Mouse (Mus musculus) limb, embryonic 11.5 days (tissue): ENCODE data around the gene Slc7a1. TPM values are rescaled to one million over a fixed set of nuclear protein-coding genes. Genes with fewer than 3 reads are reported as not detected.
A peak's percentile ranks its signal among the peaks of the same experiment; 100 is the strongest.

Experiments
- ATAC-seq: fragments of 200-750 bp; cut with Nextera tagmentation; 2 replicates; pipeline ENCODE4 v1.8.0; 2017; ENCODE audit warnings: low read depth; ENCODE audit not compliant: insufficient number of reproducible peaks, low FRiP score, low TSS enrichment
- DNase-seq: peaks from one replicate; pipeline ENCODE4 v3.0.0-alpha.2; 2015; ENCODE audit warnings: low spot score
- H3K27ac ChIP-seq: fragments of 300-500 bp; sonication (generic); replicated peaks from 2 replicates; pipeline ENCODE4 v1.5.1; 2014; ENCODE audit warnings: low read depth, mild to moderate bottlenecking, low read length
- H3K27me3 ChIP-seq: fragments of 300-500 bp; sonication (generic); 2 replicates; pipeline ENCODE4 v1.6.1; 2014; ENCODE audit warnings: mild to moderate bottlenecking, low read length, mixed read lengths; ENCODE audit not compliant: control insufficient read depth, insufficient read depth
- H3K36me3 ChIP-seq: fragments of 300-500 bp; sonication (generic); 2 replicates; pipeline ENCODE4 v1.6.1; 2014; ENCODE audit warnings: mild to moderate bottlenecking, low read length, moderate library complexity, mixed read lengths; ENCODE audit not compliant: control insufficient read depth, insufficient read depth
- H3K4me1 ChIP-seq: fragments of 300-500 bp; sonication (generic); 2 replicates; pipeline ENCODE4 v1.6.1; 2014; ENCODE audit warnings: low read length, mixed read lengths; ENCODE audit not compliant: control insufficient read depth, insufficient read depth
- H3K4me2 ChIP-seq: fragments of 300-500 bp; sonication (generic); 2 replicates; pipeline ENCODE4 v1.6.1; 2014; ENCODE audit warnings: low read depth, mild to moderate bottlenecking, moderate library complexity; ENCODE audit not compliant: severe bottlenecking
- H3K4me3 ChIP-seq: fragments of 300-500 bp; sonication (generic); 2 replicates; pipeline ENCODE4 v1.5.1; 2014; ENCODE audit warnings: low read depth, low read length
- H3K9ac ChIP-seq: fragments of 300-500 bp; sonication (generic); 2 replicates; pipeline ENCODE4 v1.6.1; 2014; ENCODE audit warnings: mild to moderate bottlenecking, low read length
- H3K9me3 ChIP-seq: fragments of 300-500 bp; sonication (generic); 2 replicates; pipeline ENCODE4 v1.6.1; 2016; ENCODE audit warnings: low read length; ENCODE audit not compliant: control insufficient read depth
- WGBS: fragments of 180-500 bp; shearing (Covaris S2); extraction: QIAGEN DNeasy Blood & Tissue Kit; methylation state at CpG from one replicate; pipeline ENCODE4 v1.1.7; 2014; 5-methylcytosine and 5-hydroxymethylcytosine counted together
- polyA plus RNA-seq: library from polyadenylated mRNA; unstranded; fragments of >200 nt; fragmentation: Nextera tagmentation; extraction: Ambion mirVana; gene quantifications from 2 replicates; pipeline ENCODE4 v1.2.1, GENCODE M21; 2014

Slc7a1 gene
- polyA plus RNA-seq, 1 experiment from 2014 or later = 16.4 TPM

DNA sequence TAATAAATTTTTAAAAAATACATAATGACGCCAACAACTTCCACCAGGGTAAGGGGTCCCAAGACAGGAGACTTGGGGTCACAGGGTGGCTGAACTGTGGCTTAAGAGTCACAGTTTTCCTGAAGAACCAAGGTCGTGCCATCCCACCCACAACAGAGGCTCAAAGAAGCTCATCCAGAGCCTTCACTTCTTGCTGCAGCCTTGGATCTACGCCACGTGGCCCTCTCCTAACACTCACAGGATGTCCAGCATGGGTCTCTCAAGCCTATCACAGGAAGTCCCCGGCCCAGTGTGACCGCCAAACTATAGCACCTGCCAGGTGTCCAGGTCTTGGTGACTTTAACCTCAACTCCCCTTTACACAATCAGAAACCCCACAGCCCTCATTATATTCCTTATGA is 42.5 kb downstream of the Slc7a1 start:
- no peak overlapping the region for H3K4me2 ChIP-seq
- H3K4me1 ChIP-seq = peaks cover 8% of the 10 kb centered on the region; the same call in 1 of the 2 replicates
- H3K9ac ChIP-seq = no peak overlapping the region
- H3K4me3 ChIP-seq = no peak overlapping the region
- no peaks in the 10 kb centered on the region for H3K27me3 ChIP-seq
- DNase-seq (no peak), ATAC-seq (no peak)
- 91% methylated on average over 6 of the region's 6 CpGs for WGBS
- H3K36me3 ChIP-seq = no peaks in the 10 kb centered on the region
- H3K9me3 ChIP-seq = no peaks in the 10 kb centered on the region
- H3K27ac ChIP-seq = no peak overlapping the region

DNA sequence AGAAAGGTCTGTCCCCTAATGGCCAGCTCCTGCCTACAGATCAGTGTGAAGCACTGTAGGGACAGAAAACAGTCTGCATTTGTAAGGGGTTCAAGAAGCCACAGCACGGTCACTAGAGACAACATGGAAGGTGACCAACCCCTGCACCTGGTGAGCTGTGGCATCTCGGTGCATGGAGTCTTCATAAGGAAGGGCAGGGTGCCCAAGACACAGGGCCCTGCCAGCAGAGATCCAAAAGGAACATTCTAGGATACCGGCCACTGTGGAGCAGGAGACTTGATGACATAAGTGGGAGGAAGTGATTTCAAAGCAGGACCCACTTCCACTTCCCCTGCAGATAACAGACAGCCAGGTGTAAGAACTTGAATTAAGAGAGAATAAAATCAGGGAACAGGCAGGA is 43.9 kb downstream of the Slc7a1 start:
- H3K4me1 ChIP-seq = peaks cover 6% of the 10 kb centered on the region; the same call in 1 of the 2 replicates
- H3K9me3 ChIP-seq = no peaks in the 10 kb centered on the region
- no peaks in the 10 kb centered on the region for H3K36me3 ChIP-seq
- H3K4me2 ChIP-seq = no peak overlapping the region
- no peak for ATAC-seq
- 95% methylated on average over 3 of the region's 3 CpGs for WGBS
- no peaks in the 10 kb centered on the region for H3K27me3 ChIP-seq
- no peak overlapping the region for H3K4me3 ChIP-seq
- H3K9ac ChIP-seq = no peak overlapping the region
- no peak for DNase-seq
- no peak overlapping the region for H3K27ac ChIP-seq

DNA sequence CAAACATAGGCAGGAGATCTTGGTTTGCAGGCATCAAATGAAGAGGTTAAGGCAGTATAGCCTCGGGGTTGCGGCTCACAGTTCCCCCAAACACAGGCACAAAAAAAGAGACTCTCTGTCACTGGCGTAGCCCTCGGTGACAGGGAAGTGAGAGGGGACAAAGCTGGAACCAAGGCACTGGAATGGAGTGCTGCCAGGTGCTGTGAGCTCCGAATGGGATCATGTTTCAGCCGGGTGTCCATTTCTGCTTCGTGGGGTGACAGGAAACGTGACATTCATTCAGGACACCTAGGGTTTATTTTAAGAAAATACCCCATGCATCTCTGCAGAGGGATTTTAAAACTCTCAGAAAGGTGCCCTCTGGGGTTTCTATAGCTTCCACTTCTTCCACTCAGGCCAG is 45.2 kb downstream of the Slc7a1 start:
- Histone ChIP-seq H3K9ac (no peak overlapping the region), H3K36me3 (no peaks in the 10 kb centered on the region), H3K4me3 (no peak overlapping the region), H3K27ac (no peak overlapping the region), H3K4me2 (no peak overlapping the region), H3K9me3 (no peaks in the 10 kb centered on the region), H3K27me3 (no peaks in the 10 kb centered on the region), H3K4me1 (peaks cover 10% of the 10 kb centered on the region)
- DNase-seq = no peak
- ATAC-seq = no peak
- 59% methylated on average over 8 of the region's 8 CpGs for WGBS

GRCm38 (mm10) chr5:148353429-148353828 is 46.3 kb downstream of the Slc7a1 start:
- Histone ChIP-seq H3K4me2 (no peak overlapping the region), H3K27ac (no peak overlapping the region)
- 79% methylated on average over 16 of the region's 16 CpGs for WGBS

DNA sequence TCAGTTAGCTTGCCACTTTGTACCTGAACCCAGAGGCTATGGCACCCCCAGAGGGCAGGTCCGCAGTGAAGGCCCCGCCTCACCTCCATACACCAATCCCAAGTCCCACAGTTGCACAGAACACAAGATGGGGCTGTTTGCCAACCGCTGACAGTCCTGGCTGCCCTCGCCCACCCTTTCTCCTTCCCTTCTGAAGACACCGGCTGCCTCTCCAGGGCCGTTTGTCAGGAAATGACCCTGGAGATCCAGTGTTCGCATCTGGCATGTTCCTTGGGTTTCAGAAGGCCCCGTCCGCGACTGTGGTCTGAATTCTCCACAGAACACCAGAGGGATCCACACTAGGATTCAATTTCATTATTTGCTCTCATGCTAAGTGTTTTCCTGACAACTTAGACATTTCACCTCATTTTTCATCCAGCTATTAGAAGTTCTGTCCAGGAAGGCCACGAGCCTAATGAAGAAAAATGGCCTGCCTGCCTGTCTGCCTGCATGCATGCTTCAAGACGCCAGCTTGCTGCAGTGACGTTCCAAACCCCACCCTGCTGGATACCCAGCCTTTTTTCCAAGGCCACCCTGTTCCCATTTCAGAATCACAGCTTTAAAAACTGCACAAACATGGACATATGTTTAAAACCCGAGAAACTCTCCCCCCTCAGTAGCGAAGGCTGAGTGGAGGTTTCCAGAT is 50.2 kb downstream of the Slc7a1 start:
- ATAC-seq = no peak; the same call in 1 of the 2 replicates
- peak; percentile 52 for DNase-seq
- 44% methylated on average over 15 of the region's 15 CpGs for WGBS
- no peak overlapping the region for H3K9ac ChIP-seq
- H3K27me3 ChIP-seq = no peaks in the 10 kb centered on the region
- peaks cover 8% of the 10 kb centered on the region for H3K4me1 ChIP-seq
- no peak overlapping the region for H3K4me2 ChIP-seq
- no peak overlapping the region; the same call in 1 of the 2 replicates for H3K27ac ChIP-seq
- H3K4me3 ChIP-seq = no peak overlapping the region
- H3K36me3 ChIP-seq = no peaks in the 10 kb centered on the region
- H3K9me3 ChIP-seq = no peaks in the 10 kb centered on the region

More at GRCm38 (mm10) chr5:148353429-148353828, 46.3 kb downstream of the Slc7a1 start:
- H3K9ac ChIP-seq = no peak overlapping the region
- H3K36me3 ChIP-seq = no peaks in the 10 kb centered on the region
- H3K4me3 ChIP-seq = no peak overlapping the region
- DNase-seq (no peak), ATAC-seq (no peak)
- H3K4me1 ChIP-seq = peaks cover 10% of the 10 kb centered on the region
- H3K27me3 ChIP-seq = no peaks in the 10 kb centered on the region
- H3K9me3 ChIP-seq = no peaks in the 10 kb centered on the region

DNA sequence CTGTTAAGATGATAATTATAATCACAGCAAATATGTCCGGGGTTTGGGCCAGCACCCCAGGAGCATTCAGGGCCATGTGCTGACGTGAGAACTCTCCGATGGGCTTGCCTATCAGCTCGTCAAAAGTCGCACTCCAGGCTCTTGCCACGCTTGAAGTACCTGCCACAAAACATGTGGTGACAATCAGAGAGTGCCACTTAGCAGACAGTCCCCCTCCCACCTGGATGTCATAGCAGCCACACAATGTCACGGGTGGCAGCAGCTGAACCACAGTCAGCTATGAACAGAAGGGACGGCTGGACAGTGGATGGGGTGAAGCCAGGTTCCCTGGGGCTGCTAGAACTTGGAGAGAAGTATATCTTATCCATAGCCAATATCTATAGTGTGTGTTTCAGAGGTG is 51.6 kb downstream of the Slc7a1 start:
- H3K9me3 ChIP-seq = no peaks in the 10 kb centered on the region
- no peaks in the 10 kb centered on the region for H3K27me3 ChIP-seq
- H3K9ac ChIP-seq = no peak overlapping the region
- H3K27ac ChIP-seq = no peak overlapping the region
- ATAC-seq = no peak
- H3K36me3 ChIP-seq = no peaks in the 10 kb centered on the region
- 56% methylated on average over 8 of the region's 8 CpGs for whole genome bisulfite sequencing
- peaks cover 8% of the 10 kb centered on the region; the same call in 1 of the 2 replicates for H3K4me1 ChIP-seq
- H3K4me2 ChIP-seq = no peak overlapping the region
- H3K4me3 ChIP-seq = no peak overlapping the region
- no peak for DNase-seq

- Histone ChIP-seq H3K27ac (no peak overlapping the region), H3K9ac (no peak overlapping the region), H3K9me3 (no peaks in the 10 kb centered on the region), H3K36me3 (no peaks in the 10 kb centered on the region), H3K27me3 (no peaks in the 10 kb centered on the region), H3K4me3 (no peak overlapping the region), H3K4me1 (peaks cover 6% of the 10 kb centered on the region; the same call in 1 of the 2 replicates), H3K4me2 (no peak overlapping the region)
- no peak for DNase-seq
- ATAC-seq = no peak
- WGBS = 79% methylated on average over 8 of the region's 8 CpGs
Measured at GRCm38 (mm10) chr5:148346543-148346942, 53.2 kb downstream of the Slc7a1 start.

GRCm38 (mm10) chr5:148344374-148344773 is 55.3 kb downstream of the Slc7a1 start:
- ATAC-seq = no peak
- WGBS = 71% methylated on average over 5 of the region's 5 CpGs

More at GRCm38 (mm10) chr5:148344374-148344773, 55.3 kb downstream of the Slc7a1 start:
- Histone ChIP-seq H3K4me1 (peaks cover 2% of the 10 kb centered on the region; the same call in 1 of the 2 replicates), H3K27ac (no peak overlapping the region), H3K9ac (no peak overlapping the region), H3K36me3 (no peaks in the 10 kb centered on the region), H3K27me3 (no peaks in the 10 kb centered on the region), H3K4me3 (no peak overlapping the region), H3K9me3 (no peaks in the 10 kb centered on the region), H3K4me2 (no peak overlapping the region)
- no peak for DNase-seq
